Mouse (Mus musculus) midbrain, embryonic 10.5 days (tissue): ENCODE measurements around the gene Cdan1. TPM values are rescaled to one million over a fixed set of nuclear protein-coding genes. Genes with fewer than 3 reads are reported as not detected.

Experiments used
- DNase-seq: peaks from one replicate; pipeline ENCODE4 v3.0.0-alpha.2; 2017; ENCODE audit warnings: low spot score
- H3K27ac ChIP-seq: fragments of 300-500 bp; sonication (generic); replicated peaks from 2 replicates; pipeline ENCODE4 v1.5.1; 2016; ENCODE audit warnings: mild to moderate bottlenecking
- H3K27me3 ChIP-seq: fragments of 300-500 bp; sonication (generic); 2 replicates; pipeline ENCODE4 v1.6.1; 2016; ENCODE audit warnings: low read depth, mild to moderate bottlenecking; ENCODE audit not compliant: poor library complexity, severe bottlenecking
- H3K36me3 ChIP-seq: fragments of 300-500 bp; sonication (generic); 2 replicates; pipeline ENCODE4 v1.6.1; 2016; ENCODE audit warnings: mild to moderate bottlenecking, moderate library complexity
- H3K4me1 ChIP-seq: fragments of 300-500 bp; sonication (generic); 2 replicates; pipeline ENCODE4 v1.6.1; 2016
- H3K4me3 ChIP-seq: fragments of 300-500 bp; sonication (generic); 2 replicates; pipeline ENCODE4 v1.5.1; 2016; ENCODE audit warnings: mild to moderate bottlenecking, moderate library complexity
- H3K9me3 ChIP-seq: fragments of 300-500 bp; sonication (generic); replicated peaks from 2 replicates; pipeline ENCODE4 v1.6.1; 2016; ENCODE audit warnings: mild to moderate bottlenecking
- WGBS: fragments of 180-500 bp; shearing (Covaris S2); methylation state at CpG from one replicate; pipeline ENCODE4 v1.1.7; 2016; 5-methylcytosine and 5-hydroxymethylcytosine counted together
- polyA plus RNA-seq: library from polyadenylated mRNA; unstranded; fragments of >200 nt; fragmentation: Nextera tagmentation; extraction: Ambion mirVana; gene quantifications from 2 replicates; pipeline ENCODE4 v1.2.1, GENCODE M21; 2016

Gene Cdan1
- polyA plus RNA-seq, 1 experiment from 2014 or later = 5.0 TPM

DNA sequence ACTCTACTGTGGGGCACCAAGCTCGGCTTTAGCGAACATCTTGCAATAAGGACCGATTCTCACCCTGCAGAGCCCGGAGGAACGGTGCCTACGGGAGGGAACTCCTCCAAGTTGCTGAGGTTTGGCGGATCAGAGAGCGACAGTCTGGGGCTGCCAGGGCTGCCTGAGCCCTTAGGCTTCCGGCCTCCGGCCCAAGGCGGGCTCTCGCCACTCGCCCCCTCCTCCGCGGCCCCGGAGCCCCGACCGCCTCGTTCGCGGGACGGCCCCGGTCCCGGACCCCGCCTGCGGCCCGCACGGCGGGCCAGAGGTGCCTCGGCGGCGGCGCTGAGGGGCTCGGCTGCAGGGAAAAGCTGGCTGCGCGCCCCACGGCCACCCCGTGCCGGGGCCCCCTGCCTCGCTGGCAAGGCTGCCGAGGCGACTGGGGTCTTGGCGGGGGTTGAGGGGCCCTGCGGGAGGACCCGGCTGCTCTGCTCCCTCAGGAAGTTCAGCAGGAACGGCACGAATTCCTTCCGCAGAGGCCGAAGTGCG lies 119.2 kb downstream of the Cdan1 start:
- Histone ChIP-seq H3K27me3 (no peaks in the 10 kb centered on the region), H3K4me1 (peaks cover 42% of the 10 kb centered on the region), H3K9me3 (no peaks in the 10 kb centered on the region), H3K36me3 (peaks cover 34% of the 10 kb centered on the region), H3K4me3 (peak overlapping the region; percentile 99), H3K27ac (peak overlapping the region; percentile 90)
- no peak for DNase-seq
- WGBS = under 1% methylated on average over 50 of the region's 50 CpGs

DNA sequence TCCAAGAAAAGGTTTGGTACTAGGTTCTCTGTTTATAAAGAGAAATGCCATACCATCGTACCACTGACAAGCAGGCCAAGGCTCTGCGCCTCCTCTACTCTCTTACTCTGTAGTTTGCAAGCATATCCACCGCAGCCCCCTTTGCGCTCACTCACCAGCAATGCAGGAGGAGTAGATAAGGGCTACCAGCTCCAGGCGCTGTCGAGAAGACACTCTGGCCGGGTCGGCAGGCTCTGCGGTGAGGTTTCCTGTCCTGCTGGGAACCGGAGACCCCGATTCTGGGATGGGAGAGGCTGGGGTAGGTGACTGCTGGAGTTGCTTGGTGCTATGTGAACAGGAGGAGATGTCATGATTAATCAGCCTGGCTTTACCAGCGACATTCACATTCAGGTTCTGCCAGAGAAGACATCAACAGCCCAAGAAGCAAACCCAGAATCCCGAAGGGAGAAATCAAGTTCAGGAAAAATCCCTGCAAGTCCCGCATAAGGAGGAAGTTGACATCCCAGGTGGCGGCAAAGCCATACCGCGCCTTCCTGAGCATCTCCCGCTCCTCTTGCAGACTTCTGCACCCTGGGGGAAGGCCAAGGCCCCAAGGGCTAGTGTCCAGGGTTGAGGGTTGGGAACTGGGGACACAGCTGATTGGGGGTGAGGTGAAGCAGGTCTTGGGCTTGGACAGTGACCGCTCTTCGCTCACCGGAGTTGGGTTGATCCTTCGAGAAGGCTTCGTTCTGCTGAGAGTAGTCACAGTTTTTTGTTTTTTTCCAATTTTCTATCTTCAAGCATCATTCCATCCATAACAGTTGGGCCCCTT lies 119.9 kb downstream of the Cdan1 start:
- Histone ChIP-seq H3K36me3 (peaks cover 42% of the 10 kb centered on the region), H3K27me3 (no peaks in the 10 kb centered on the region), H3K4me1 (peaks cover 42% of the 10 kb centered on the region), H3K9me3 (no peaks in the 10 kb centered on the region), H3K27ac (peak overlapping the region; percentile 90), H3K4me3 (peak overlapping the region; percentile 99)
- 13% methylated on average over 23 of the region's 23 CpGs for WGBS
- no peak for DNase-seq

DNA sequence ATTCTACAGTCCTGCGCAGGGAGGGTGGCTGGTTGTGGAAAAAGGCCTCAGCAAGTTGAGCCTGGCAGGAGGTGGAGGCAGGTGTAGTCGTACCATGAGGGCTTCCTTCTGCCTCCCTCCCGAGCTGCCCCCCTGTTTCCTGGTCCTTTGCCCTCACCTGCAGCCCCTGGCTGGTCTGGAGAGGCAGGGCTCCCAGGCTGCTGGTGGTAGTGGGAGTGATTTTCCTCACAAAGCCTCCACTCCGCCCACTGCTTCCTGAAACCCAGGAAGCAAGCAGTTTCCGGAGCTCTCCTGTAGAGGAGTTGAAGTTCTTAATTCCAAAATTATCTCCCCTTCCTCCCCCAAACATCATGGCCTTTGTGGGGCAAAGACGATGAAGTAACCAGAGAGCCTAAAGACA lies 125.8 kb downstream of the Cdan1 start:
- Histone ChIP-seq H3K27me3 (no peaks in the 10 kb centered on the region), H3K36me3 (peaks cover 96% of the 10 kb centered on the region), H3K9me3 (no peaks in the 10 kb centered on the region), H3K4me1 (peaks cover 15% of the 10 kb centered on the region), H3K27ac (no peak overlapping the region), H3K4me3 (no peak overlapping the region)
- no peak for DNase-seq
- 88% methylated on average over 6 of the region's 6 CpGs for WGBS

DNA sequence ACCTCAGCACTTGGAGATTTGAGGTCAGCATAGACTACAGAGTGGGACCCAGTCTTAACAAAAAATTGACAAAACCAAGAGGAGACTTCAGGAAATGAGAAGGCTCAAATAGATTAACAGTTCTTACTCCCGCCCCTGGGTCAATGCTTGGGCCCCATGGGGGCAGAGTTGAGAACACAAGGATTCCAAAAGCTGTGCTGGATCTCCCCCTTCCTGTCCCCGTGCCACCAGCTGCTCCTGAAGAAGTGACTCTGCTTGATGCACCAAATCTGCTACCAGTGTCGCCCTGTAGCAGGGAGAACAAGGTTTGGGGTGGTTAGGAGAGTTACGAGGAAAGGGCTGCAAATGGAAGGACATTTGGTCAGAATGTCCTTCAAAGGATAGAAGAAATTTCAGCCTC lies 126.3 kb downstream of the Cdan1 start:
- Histone ChIP-seq H3K4me1 (peaks cover 9% of the 10 kb centered on the region), H3K27me3 (no peaks in the 10 kb centered on the region), H3K9me3 (no peaks in the 10 kb centered on the region), H3K36me3 (peaks cover 98% of the 10 kb centered on the region), H3K27ac (no peak overlapping the region), H3K4me3 (no peak overlapping the region)
- no peak for DNase-seq
- 90% methylated on average over 4 of the region's 4 CpGs for WGBS

DNA sequence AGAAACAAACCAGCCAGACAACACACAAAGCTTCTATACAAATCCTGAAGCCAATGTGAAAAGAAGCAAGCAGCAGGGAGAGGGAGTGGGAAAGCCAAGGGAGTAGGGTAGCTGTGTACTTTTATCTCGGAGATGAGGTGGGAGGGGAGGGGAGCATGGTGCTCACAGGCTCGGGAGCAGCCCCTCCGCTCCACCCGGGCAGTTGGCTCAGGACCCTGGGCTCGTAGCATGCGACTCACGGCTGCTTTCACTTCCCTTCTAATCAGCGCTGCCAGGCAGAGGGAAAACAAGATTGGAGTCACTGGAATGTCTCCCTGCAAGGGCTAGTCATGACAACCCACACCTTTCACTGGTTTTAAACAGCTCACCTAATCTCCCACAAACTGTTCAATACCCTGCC lies 127.4 kb downstream of the Cdan1 start:
- Histone ChIP-seq H3K9me3 (no peaks in the 10 kb centered on the region), H3K27ac (no peak overlapping the region), H3K27me3 (no peaks in the 10 kb centered on the region), H3K4me3 (no peak overlapping the region), H3K36me3 (peaks cover 98% of the 10 kb centered on the region), H3K4me1 (no peaks in the 10 kb centered on the region)
- DNase-seq = no peak
- WGBS = 84% methylated on average over 8 of the region's 8 CpGs

DNA sequence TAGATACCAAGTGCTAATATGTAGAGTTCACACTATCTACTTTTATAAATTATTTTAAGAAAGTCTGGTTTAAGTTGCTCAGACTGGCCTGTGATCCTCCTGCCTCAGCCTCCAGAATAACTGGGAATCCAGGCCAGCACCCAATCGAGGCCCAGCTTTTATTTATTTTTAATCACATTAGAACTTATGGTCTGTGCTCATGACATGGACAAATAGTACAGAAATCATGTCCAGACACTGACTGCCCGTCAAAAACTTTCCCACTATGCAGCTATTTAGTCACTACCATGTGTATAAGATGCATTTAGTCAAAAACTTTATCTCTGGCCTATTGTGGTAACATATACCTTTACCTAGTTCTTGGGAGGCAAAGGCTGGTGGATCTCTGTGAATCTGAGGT lies 128.0 kb downstream of the Cdan1 start:
- Histone ChIP-seq H3K4me3 (no peak overlapping the region), H3K36me3 (peaks cover 98% of the 10 kb centered on the region), H3K27me3 (no peaks in the 10 kb centered on the region), H3K9me3 (no peaks in the 10 kb centered on the region), H3K27ac (no peak overlapping the region), H3K4me1 (no peaks in the 10 kb centered on the region)
- DNase-seq = no peak
- WGBS = 93% methylated on average over 2 of the region's 2 CpGs

DNA sequence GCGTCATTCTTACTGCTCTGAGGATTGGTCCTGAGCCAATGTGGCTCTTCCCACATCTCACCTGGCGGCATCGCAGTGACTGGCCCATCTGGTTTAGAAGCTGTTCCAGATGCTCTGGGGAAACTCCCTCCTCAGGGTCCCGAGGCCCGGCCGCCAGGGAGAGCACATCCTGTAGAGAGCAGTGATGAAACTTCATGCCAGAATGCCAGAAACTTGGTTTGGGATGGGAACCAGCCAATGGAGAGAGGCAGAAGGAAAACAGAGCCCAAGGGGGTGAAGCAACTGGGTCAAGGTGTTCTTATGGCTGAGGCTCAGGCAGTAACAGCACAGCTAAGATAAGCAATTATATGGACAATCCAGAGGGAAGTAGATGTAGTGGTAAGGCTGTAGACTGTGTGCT lies 129.1 kb downstream of the Cdan1 start:
- DNase-seq = no peak
- peaks cover 98% of the 10 kb centered on the region for H3K36me3 ChIP-seq
- WGBS = 96% methylated on average over 6 of the region's 6 CpGs

DNA sequence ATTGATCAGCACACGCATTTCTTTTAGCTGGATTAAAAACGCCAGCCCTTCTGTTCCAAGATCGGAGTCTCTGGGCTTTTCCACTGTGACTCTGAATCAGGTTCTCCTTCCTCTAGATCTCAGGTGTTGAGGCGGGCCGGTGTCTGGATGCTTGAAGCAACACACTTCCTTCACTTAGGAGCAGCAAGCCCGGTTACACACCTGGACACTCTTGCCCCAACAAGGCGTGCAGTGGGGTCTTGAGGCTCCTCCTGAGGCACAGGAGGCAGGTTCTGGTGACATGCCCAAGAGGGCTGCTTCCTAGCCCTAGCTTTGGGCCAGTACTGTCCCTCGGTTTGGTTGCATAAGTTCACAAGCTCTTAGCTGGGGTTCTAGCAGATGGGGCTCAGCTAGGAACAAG lies 131.4 kb downstream of the Cdan1 start:
- 94% methylated on average over 8 of the region's 8 CpGs for WGBS
- H3K4me1 ChIP-seq = no peaks in the 10 kb centered on the region
- peaks cover 96% of the 10 kb centered on the region for H3K36me3 ChIP-seq
- H3K27me3 ChIP-seq = no peaks in the 10 kb centered on the region
- H3K4me3 ChIP-seq = no peak overlapping the region
- H3K9me3 ChIP-seq = no peaks in the 10 kb centered on the region
- H3K27ac ChIP-seq = no peak overlapping the region
- DNase-seq = no peak

More for the DNA sequence above, 129.1 kb downstream of the Cdan1 start:
- Histone ChIP-seq H3K27me3 (no peaks in the 10 kb centered on the region), H3K4me3 (no peak overlapping the region), H3K9me3 (no peaks in the 10 kb centered on the region), H3K4me1 (no peaks in the 10 kb centered on the region), H3K27ac (no peak overlapping the region)

DNA sequence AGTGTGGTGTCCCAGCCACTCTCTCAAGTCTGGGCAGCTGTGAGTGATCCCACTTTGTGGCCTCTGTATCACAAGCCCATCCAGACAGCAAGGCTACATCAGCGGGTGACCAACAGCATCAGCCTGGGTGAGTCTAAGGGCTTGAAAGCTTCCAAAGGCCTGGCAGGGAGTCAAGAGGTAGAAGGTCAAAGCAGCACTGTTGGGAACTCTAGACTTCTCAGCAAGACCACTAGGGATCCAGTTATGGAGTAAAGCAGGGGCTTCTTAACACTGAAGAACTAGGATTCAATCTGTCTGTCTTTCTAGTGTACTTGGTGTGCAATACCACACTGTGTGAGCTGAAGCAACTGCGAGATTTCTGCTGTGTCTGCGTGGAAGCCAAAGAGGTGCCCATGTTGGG lies 136.5 kb downstream of the Cdan1 start:
- DNase-seq = no peak
- 92% methylated on average over 3 of the region's 3 CpGs for WGBS
- Histone ChIP-seq H3K9me3 (no peaks in the 10 kb centered on the region), H3K4me3 (no peak overlapping the region), H3K27ac (no peak overlapping the region), H3K36me3 (peaks cover 71% of the 10 kb centered on the region), H3K27me3 (no peaks in the 10 kb centered on the region), H3K4me1 (no peaks in the 10 kb centered on the region)

DNA sequence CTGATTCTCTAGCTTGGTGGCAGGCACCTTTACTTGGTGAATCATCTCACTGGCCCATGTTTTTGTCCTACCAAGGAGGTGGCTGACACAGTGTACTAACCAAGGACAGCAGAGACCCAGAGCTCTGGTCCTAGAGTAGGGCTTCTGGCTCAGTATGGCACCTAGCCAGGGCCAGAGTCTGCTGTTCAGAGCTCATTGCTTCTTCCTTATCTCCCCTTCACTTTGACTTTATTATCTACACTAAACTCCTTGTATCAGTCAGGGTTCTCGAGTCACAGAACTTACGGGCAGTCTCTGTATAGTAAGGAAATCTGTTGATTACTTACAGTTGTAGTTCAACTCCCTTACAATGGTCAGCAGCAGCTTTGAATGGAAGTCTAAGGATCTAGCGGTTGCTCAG lies 139.0 kb downstream of the Cdan1 start:
- H3K27me3 ChIP-seq = no peaks in the 10 kb centered on the region
- H3K9me3 ChIP-seq = no peaks in the 10 kb centered on the region
- DNase-seq = no peak
- 93% methylated on average over 3 of the region's 3 CpGs for WGBS
- H3K4me1 ChIP-seq = no peaks in the 10 kb centered on the region
- H3K27ac ChIP-seq = no peak overlapping the region
- H3K4me3 ChIP-seq = no peak overlapping the region
- H3K36me3 ChIP-seq = peaks cover 50% of the 10 kb centered on the region

DNA sequence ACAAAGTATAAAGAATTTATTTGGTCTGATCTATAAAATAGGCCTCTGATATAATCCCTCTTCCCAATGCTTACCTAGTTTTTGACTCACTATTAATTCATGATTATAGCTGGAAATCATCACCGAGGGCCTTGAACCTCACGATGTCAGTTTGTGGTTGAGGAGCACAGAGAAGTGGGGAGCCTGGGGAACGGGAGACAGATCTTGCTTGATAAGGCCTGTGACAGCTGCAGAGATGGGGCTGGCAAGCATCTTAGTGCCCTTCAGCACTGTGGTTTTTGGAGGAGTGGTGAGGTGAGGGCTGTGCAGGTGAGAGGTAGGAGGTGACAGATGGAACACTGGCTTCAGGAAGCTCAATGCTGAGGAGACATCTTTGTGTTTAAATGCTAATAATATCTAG lies 139.8 kb downstream of the Cdan1 start:
- Histone ChIP-seq H3K4me1 (no peaks in the 10 kb centered on the region), H3K9me3 (no peaks in the 10 kb centered on the region), H3K4me3 (no peak overlapping the region), H3K27ac (no peak overlapping the region), H3K27me3 (no peaks in the 10 kb centered on the region), H3K36me3 (peaks cover 44% of the 10 kb centered on the region)
- no peak for DNase-seq
- 93% methylated on average over 3 of the region's 3 CpGs for WGBS

DNA sequence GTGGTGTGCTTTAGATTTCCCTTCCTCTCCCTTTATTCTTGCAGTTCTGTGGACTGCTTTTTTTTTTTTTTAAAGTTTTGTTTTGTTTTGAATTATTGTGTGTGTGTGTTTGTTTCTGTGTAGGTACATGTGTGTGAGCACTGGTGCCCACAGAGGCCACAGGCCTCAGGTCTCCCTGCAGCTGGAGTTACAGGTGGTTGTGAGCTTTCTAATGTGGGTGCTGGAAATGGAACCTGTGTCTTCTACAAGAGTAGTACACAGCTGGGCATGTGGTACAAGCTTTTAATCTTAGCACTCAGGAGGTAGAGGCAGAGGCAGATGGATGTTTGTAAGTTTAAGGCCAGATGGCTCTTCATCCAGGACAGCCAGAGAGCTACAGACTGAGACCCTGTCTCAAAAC lies 142.9 kb downstream of the Cdan1 start:
- DNase-seq = no peak

DNA sequence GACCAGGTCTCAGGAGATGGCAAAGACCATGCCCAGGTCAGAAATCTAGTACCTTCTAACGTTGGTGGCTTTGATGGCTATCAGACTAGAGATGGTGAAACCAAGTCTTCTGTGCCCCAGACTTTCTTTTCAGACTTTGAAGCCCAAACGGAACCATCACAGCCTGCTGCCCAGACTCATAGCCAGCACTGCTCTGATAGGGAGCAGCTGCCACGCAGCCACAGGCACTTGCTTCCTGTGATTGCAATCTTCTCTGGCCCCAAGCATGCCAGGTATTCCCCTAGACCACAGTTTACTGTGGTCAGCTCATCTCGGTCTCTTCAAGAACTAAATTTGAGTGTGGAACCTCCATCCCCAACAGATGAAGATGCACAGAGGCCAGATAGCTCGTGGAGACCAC lies 147.3 kb downstream of the Cdan1 start:
- no peak for DNase-seq
- H3K27ac ChIP-seq = no peak overlapping the region
- no peaks in the 10 kb centered on the region for H3K27me3 ChIP-seq
- no peaks in the 10 kb centered on the region for H3K4me1 ChIP-seq
- H3K4me3 ChIP-seq = no peak overlapping the region
- WGBS = 83% methylated on average over 5 of the region's 5 CpGs
- H3K9me3 ChIP-seq = no peaks in the 10 kb centered on the region
- peaks cover 11% of the 10 kb centered on the region; the same call in 1 of the 2 replicates for H3K36me3 ChIP-seq

More for the DNA sequence above, 142.9 kb downstream of the Cdan1 start:
- Histone ChIP-seq H3K27ac (no peak overlapping the region), H3K4me3 (no peak overlapping the region), H3K4me1 (no peaks in the 10 kb centered on the region), H3K27me3 (no peaks in the 10 kb centered on the region), H3K36me3 (peaks cover 13% of the 10 kb centered on the region), H3K9me3 (no peaks in the 10 kb centered on the region)
